Mouse (Mus musculus) ES-Bruce4 (cell line): ENCODE data around the gene Plekhg6. TPM values are rescaled to one million over a fixed set of nuclear protein-coding genes. Genes with fewer than 3 reads are reported as not detected.
A peak's percentile ranks its signal among the peaks of the same experiment; 100 is the strongest.

Experiments
- H3K27ac ChIP-seq: 2 replicates; pipeline ENCODE4 v1.5.1; 2012; ENCODE audit warnings: low read length, inconsistent platforms; ENCODE audit not compliant: insufficient read depth
- H3K27me3 ChIP-seq: 2 replicates; pipeline ENCODE4 v1.6.1; 2012; ENCODE audit warnings: mild to moderate bottlenecking, low read length, inconsistent platforms; ENCODE audit not compliant: control insufficient read depth, poor library complexity, insufficient read depth, severe bottlenecking
- H3K36me3 ChIP-seq: 2 replicates; pipeline ENCODE4 v1.6.1; 2012; ENCODE audit warnings: inconsistent platforms, mild to moderate bottlenecking, low read length, moderate library complexity; ENCODE audit not compliant: control insufficient read depth, poor library complexity, insufficient read depth, severe bottlenecking
- H3K4me1 ChIP-seq: one replicate; pipeline ENCODE4 v1.8.1; 2011; ENCODE audit warnings: low read length; ENCODE audit not compliant: control insufficient read depth, insufficient read depth
- H3K4me3 ChIP-seq: 2 replicates; pipeline ENCODE4 v1.5.1; 2011; ENCODE audit warnings: low read depth, mild to moderate bottlenecking, low read length
- H3K9ac ChIP-seq: 2 replicates; pipeline ENCODE4 v1.6.1; 2012; ENCODE audit warnings: low read depth, mild to moderate bottlenecking, inconsistent platforms; ENCODE audit not compliant: poor library complexity, severe bottlenecking
- H3K9me3 ChIP-seq: replicated peaks from 2 replicates; pipeline ENCODE4 v1.6.1; 2012; ENCODE audit warnings: mild to moderate bottlenecking, low read length, inconsistent platforms; ENCODE audit not compliant: control insufficient read depth, poor library complexity, insufficient read depth, severe bottlenecking
- CTCF ChIP-seq: IDR thresholded peaks from one replicate; pipeline ENCODE4 v1.8.1; 2011; ENCODE audit warnings: low read depth, low read length
- EP300 ChIP-seq: IDR thresholded peaks from 2 replicates; pipeline ENCODE4 v1.6.1; 2011; ENCODE audit warnings: low read depth, low read length; ENCODE audit not compliant: insufficient read depth
- POLR2A ChIP-seq: IDR thresholded peaks from one replicate; pipeline ENCODE4 v1.8.1; 2011; ENCODE audit warnings: low read length; ENCODE audit not compliant: insufficient read depth
- polyA plus RNA-seq: library from polyadenylated mRNA; stranded (reverse); fragments of >200 nt; gene quantifications from 2 replicates; pipeline ENCODE4 v1.2.4, GENCODE M21; 2011; ENCODE audit warnings: low read depth; ENCODE audit not compliant: missing spikeins, insufficient read depth, insufficient read length

Gene Plekhg6
- 2.3 and 2.5 TPM in 2 replicates for polyA plus RNA-seq

DNA sequence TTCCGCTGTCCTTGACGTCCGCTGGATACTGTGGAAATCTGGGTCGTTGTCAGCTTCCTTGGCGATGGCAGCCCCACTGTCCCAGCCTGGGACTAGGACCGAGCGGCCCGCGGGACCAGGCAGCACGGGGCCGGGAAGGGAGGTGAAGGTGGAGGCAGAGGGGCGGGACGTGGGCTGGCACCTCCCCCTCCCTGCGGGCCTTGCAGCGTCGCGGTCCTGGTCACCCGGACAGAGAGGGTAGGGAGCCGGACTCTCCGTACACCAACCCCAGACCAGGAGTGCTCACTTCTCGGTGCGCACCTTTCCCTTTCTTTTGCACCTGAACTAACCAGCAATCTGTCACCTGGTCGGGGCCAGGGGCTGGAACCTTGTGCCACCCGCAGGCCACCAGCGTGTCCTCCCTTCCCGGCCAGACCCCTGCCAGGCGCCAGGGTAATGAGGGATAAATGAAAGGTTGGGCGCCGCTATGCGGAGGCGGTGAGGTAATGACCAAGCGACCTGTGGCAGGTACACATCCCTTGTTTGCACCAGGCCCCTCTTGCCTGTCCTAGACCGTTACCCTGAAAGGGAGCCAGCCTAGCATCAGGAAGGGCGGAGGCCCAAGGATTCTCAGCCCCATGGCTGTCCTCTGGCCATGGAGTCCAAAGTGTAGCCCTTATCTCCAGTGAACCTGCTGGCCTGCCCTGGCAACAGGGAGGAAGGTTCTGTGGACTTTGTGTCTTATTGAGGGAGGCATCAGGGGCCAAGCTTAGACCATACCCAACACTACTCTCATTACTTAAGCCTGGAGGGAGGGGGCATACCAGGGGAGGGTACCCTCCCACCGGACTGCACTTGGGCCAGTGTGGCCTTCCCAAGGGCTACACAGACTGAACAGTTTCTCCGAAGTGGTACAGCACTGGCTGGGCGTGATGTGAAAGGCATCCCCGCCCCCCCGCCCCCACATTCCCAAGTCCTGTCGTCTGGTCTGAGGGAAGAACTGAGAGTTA lies at the start of gene Plekhg6:
Gene Plekhg6, minus strand, starts transcription at position 422 of the 989 bp plus-strand sequence.
- Histone ChIP-seq H3K9me3 (no peaks in the 10 kb centered on the region), H3K4me3 (peak within 1 kb of the TSS; percentile 43), H3K36me3 (no peaks in the 10 kb centered on the region), H3K4me1 (peaks cover 3% of the 10 kb centered on the region), H3K27ac (no peak within 1 kb of the TSS), H3K9ac (0 out of 2 replicates have a peak within 1 kb of the TSS, but pooled peaks have one; percentile 2), H3K27me3 (no peaks in the 10 kb centered on the region)
- TF ChIP-seq CTCF (no peak), EP300 (no peak), POLR2A (no peak)

DNA sequence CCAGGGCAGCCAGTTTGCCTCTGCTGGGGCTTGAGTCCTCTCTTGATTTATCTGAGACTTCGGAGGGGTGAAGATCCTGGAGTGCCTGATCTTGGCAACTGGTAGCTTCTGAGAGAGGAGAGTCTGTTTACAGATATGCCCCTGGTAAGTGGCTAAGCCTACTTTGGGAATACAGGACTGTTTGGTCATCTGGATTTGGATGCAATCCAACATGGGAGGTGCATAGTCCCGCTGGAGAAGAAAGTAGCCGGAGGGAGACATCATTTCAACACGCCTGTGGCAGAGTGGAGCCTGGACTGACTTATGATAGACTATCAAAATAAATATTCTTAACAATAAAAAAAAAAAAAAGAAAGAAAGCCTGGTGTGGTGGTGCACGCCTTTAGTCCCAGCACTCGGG lies 49.1 kb upstream of the Plekhg6 start:
- no peak for TF ChIP-seq POLR2A
- no peak for TF ChIP-seq CTCF
- TF ChIP-seq EP300: no peak
- peak overlapping the region; percentile 46; the same call in 1 of the 2 replicates for H3K9ac ChIP-seq
- H3K4me1 ChIP-seq: peaks cover 6% of the 10 kb centered on the region
- no peaks in the 10 kb centered on the region for H3K27me3 ChIP-seq
- no peak overlapping the region for H3K4me3 ChIP-seq
- no peaks in the 10 kb centered on the region for H3K36me3 ChIP-seq
- peak overlapping the region; percentile 68 for H3K27ac ChIP-seq
- H3K9me3 ChIP-seq: no peaks in the 10 kb centered on the region

DNA sequence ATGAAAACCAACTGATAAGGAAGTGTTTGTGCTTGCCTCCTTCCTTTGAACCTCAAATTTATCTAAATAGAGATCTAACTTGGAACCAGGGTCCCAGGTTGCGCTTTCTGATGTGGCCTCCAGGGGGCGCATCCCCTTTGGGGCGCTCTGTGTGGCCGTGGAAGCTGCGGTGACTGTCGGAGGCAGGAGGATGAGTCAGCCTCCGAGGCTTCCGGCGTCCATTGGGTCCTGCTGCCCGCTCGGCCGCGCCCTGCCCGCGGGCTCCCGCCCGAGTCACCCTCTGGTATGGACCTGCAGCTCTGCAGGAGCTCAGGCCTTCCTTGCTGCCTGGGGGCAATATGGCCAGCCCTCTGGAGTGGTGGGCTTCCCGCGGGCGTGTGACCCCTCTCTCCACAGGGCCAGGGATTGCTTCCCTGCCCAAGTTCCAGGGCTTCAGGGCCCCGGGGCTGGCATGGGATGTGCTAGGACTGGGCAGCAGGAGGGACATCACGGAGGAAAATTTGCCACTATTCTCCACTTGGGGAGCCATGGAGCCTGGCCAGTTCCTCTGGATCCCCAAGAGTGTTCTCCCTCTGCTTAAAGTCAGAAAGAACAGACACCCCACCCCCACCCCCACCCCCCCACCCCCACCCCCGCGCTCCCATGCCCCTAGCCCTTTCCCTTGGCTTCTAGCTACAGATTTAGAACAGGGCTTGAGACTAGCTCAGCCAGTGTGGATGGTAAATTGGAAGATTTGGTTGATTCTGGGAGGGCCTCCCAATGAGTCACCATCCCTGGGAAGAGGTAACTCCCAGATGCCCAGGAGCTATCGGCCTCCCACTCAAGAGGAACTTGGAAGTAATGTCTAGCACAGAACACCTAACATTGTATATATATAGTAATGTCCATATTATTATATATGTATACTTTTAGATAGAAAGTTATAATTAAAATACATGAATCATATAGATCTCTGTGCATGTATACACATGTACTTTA lies 46.1 kb upstream of the Plekhg6 start:
- Histone ChIP-seq H3K9ac (peak overlapping the region; percentile 49), H3K9me3 (no peaks in the 10 kb centered on the region), H3K27ac (peak overlapping the region; percentile 63), H3K4me1 (peaks cover 4% of the 10 kb centered on the region), H3K36me3 (no peaks in the 10 kb centered on the region), H3K4me3 (peak overlapping the region; percentile 34), H3K27me3 (no peaks in the 10 kb centered on the region)
- TF ChIP-seq EP300: peak; percentile 81
- no peak for TF ChIP-seq POLR2A
- TF ChIP-seq CTCF: peak; percentile 85

DNA sequence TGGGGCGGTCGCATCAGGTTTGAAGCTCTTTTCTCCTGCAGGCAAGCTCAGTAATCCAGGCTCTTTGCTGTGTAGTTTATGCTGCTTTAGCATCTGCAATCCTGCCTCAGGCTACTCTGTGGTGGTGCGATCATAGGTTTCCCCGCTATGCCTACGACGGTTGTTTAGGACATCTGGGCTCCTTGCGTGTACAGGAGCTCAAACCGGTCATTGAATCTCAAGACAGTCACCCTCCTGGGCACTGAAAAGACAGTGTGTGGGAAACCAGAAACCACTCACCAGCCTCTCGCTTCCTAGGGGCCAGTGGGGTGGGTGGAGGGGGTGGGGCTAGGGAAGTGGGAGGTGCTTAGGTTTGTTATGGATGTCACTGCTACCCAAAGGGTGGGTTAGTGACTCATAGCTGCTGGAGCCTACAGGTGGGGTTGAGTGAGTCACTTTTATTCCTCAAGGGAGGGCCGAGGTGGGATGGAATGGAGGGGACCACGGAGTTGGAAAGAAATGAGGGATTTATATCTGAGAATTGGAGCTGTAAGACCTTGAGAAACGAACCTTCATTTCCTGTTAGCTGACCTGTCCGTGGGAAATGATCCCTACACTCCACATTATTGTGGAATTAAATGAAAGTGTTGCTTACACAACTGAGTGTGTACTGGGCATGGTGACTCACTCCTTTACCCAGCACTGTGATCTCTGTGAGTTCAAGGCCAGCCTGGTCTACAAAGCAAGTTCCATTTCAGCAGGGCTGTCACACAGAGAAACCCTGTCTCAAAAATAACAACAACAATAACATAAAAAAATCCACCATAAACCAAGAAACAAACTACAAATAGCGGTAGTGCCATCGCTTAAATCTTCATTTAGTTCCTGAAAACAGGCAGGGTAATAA lies 44.9 kb upstream of the Plekhg6 start:
- TF ChIP-seq CTCF (no peak), POLR2A (peak; percentile 12)
- H3K9ac ChIP-seq: peak overlapping the region; percentile 24
- no peaks in the 10 kb centered on the region for H3K9me3 ChIP-seq
- peaks cover 3% of the 10 kb centered on the region for H3K4me1 ChIP-seq
- peak overlapping the region; percentile 69 for H3K4me3 ChIP-seq
- peak overlapping the region; percentile 91 for H3K27ac ChIP-seq
- no peaks in the 10 kb centered on the region for H3K36me3 ChIP-seq
- H3K27me3 ChIP-seq: no peaks in the 10 kb centered on the region

GRCm38 (mm10) chr6:125424156-125424555 lies 43.6 kb upstream of the Plekhg6 start:
- Histone ChIP-seq H3K9ac (peak overlapping the region; percentile 24), H3K27me3 (no peaks in the 10 kb centered on the region), H3K4me3 (no peak overlapping the region), H3K36me3 (no peaks in the 10 kb centered on the region), H3K9me3 (no peaks in the 10 kb centered on the region), H3K27ac (peak overlapping the region; percentile 79), H3K4me1 (peaks cover 7% of the 10 kb centered on the region)
- no peak for TF ChIP-seq CTCF
- TF ChIP-seq EP300: no peak
